23 mouse cellular contexts compared by ENCODE assay signal in the genomic region with DNA sequence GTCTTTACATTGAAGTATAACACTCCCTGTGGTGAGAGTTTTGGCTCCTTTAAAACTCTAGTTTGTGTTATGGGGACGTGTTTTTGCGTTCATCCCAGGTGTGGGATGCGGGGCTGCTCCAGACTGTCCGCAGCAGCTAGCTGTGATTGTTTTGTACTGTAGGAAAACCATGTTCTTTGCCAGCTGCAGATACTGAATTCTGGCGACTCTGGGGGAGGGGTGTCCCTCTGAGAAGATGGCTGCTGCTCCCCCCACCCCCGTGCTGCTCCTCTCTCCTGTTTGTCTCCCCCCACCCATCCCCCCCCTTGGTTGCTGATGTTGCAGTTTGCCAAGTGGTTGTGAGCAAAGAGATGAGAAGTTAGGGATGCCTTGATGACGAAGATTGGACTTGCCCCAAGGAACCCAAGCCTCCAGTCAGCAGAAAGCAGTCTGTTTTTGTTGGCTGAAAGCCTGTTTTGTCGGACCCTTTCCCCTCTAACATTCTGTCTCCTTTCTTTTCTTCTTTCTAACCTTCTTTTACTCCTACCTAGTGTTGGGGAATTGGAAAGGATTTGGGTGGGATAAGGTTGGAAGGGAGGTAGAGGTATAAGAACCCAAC.
"Had no signal": no experiment of that assay in that cellular context is flagged by ENCODE, and none has a peak within 500 bp of the region (broad histone marks: within the 10 kb centered on the region; RNA-seq: fewer than 3 reads in every experiment).

No protein-coding gene starts in this region.

- H3K27ac ChIP-seq: left cerebral cortex, adult 2 months; limb, embryonic 10.5 days; limb, embryonic 13.5 days; liver, embryonic 12.5 days; liver, embryonic 15.5 days; neural tube, embryonic 12.5 days; neural tube, embryonic 15.5 days; stomach, postnatal 0 days had no signal

- H3K4me3 ChIP-seq: left cerebral cortex, adult 2 months; limb, embryonic 10.5 days; limb, embryonic 13.5 days; liver, embryonic 12.5 days; liver, embryonic 15.5 days; neural tube, embryonic 12.5 days; neural tube, embryonic 15.5 days had no signal

- H3K9ac ChIP-seq: limb, embryonic 13.5 days; liver, embryonic 12.5 days; liver, embryonic 15.5 days; neural tube, embryonic 12.5 days; neural tube, embryonic 15.5 days had no signal

- H3K36me3 ChIP-seq: limb, embryonic 10.5 days; limb, embryonic 13.5 days; liver, embryonic 12.5 days; liver, embryonic 15.5 days; neural tube, embryonic 12.5 days; neural tube, embryonic 15.5 days had no signal

- H3K4me1 ChIP-seq: liver, embryonic 12.5 days; liver, embryonic 15.5 days; neural tube, embryonic 12.5 days; neural tube, embryonic 15.5 days had no signal

- H3K27me3 ChIP-seq: liver, embryonic 12.5 days; liver, embryonic 15.5 days; neural tube, embryonic 12.5 days; neural tube, embryonic 15.5 days had no signal

- H3K4me2 ChIP-seq: limb, embryonic 13.5 days; liver, embryonic 12.5 days; liver, embryonic 15.5 days; midbrain, embryonic 11.5 days; neural tube, embryonic 12.5 days; neural tube, embryonic 15.5 days had no signal

- ATAC-seq: liver, embryonic 12.5 days had no signal

- H3K9me3 ChIP-seq: limb, embryonic 10.5 days; liver, embryonic 12.5 days; liver, embryonic 15.5 days; neural tube, embryonic 15.5 days had no signal

- DNase-seq: kidney, adult 18-20 months; kidney, postnatal 10 days; kidney, postnatal 36 days; layer of hippocampus, postnatal 36 days; liver; lung, adult 18-20 months; lung, postnatal 14 days; midbrain, embryonic 14.5 days; right cerebral cortex, adult 18-20 months; right cerebral cortex, postnatal 14 days; right cerebral cortex, postnatal 4 days; thymus, adult 2 months; thymus, postnatal 14 days; thymus, postnatal 4 days had no signal
